12 mouse cellular contexts compared by ENCODE assay signal in the genomic region with DNA sequence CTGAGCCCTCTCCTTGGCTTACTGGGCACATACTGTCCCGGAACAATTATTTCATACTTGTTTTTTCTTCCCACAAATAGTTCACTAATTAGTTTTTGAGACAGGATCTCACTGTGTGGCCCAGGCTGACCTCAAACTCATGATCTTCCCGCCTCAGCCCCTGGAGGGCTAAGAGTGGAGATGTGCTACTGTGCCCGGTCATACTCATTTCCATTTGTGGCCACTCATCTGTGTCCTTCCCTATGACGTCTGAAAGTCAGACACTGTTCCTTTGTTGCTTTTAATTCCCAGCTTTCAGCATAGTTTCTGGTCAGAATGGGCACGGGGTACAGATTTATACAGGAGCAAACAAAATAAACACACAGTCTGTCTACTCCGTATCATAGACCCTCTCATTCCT.
"Had no signal": no experiment of that assay in that cellular context is flagged by ENCODE, and none has a peak within 500 bp of the region (broad histone marks: within the 10 kb centered on the region; RNA-seq: fewer than 3 reads in every experiment).

No protein-coding gene starts in this region.

- DNase-seq: left cerebral cortex, postnatal 4 days; liver; liver, embryonic 13.5 days; liver, postnatal 0 days; lung, adult 18-20 months; lung, adult 2 months; lung, embryonic 14.5 days; lung, postnatal 10 days; lung, postnatal 14 days; lung, postnatal 36 days; lung, postnatal 4 days; midbrain, embryonic 14.5 days had no signal
